Comparison of ENCODE assay signal across 8 mouse cellular contexts in the genomic region with DNA sequence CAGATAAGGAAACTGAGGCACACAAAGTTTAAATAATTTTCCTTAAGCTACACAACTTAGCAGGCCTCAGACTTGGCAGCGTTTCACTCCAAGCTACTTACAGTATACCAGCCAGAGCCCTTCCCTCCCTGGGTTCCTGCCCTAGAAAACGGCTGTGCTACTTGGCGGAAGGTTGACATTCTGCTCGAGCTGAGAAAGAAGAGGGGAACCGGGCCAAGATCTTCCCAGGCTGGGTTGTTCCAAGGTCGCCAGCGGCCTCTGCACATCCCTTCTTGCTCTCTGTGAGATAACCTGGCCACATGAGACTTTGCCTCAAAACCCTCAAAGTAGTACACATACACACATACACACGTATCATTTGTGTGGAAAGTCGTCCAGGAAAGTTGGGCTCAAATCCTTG. TPM values are rescaled to one million over a fixed set of nuclear protein-coding genes. Genes with fewer than 3 reads are reported as not detected.
A peak's percentile ranks its signal among the peaks of the same experiment; 100 is the strongest.
DNase-seq lines count a peak whose midpoint lies in the region; ATAC-seq lines count a peak whose summit lies in the region.

No protein-coding gene starts in this region.

- H3K36me3 ChIP-seq in forebrain, embryonic 14.5 days (ENCODE audit: control insufficient read depth, insufficient read depth, low read length), result no peaks in the 10 kb centered on the region
- H3K36me3 ChIP-seq in midbrain, embryonic 16.5 days (ENCODE audit: control insufficient read depth, insufficient read depth, low read length), result no peaks in the 10 kb centered on the region

- peaks cover 12% of the 10 kb centered on the region for H3K4me1 ChIP-seq in forebrain, embryonic 14.5 days (ENCODE audit: control insufficient read depth, insufficient read depth, low read length)
- peaks cover 28% of the 10 kb centered on the region for H3K4me1 ChIP-seq in midbrain, embryonic 16.5 days (ENCODE audit: control insufficient read depth, insufficient read depth, low read length)

- WGBS in forebrain, embryonic 14.5 days, result 49% methylated on average over 9 of the region's 9 CpGs
- 51% methylated on average over 9 of the region's 9 CpGs for WGBS in midbrain, embryonic 16.5 days

- H3K4me2 ChIP-seq in forebrain, embryonic 14.5 days (ENCODE audit: low read length), result peak overlapping the region; percentile 93
- peak overlapping the region; percentile 65 for H3K4me2 ChIP-seq in midbrain, embryonic 16.5 days (ENCODE audit: low read length)

- no peak for ATAC-seq in forebrain, embryonic 14.5 days
- no peak for ATAC-seq in midbrain, embryonic 16.5 days

- no peak overlapping the region for H3K9ac ChIP-seq in forebrain, embryonic 14.5 days (ENCODE audit: low read length)
- H3K9ac ChIP-seq in midbrain, embryonic 16.5 days (ENCODE audit: low read depth, low read length), result no peak overlapping the region

- H3K4me3 ChIP-seq in forebrain, embryonic 14.5 days (ENCODE audit: low read depth, low read length), result peak overlapping the region; percentile 93; the same call in 1 of the 2 replicates
- no peak overlapping the region for H3K4me3 ChIP-seq in midbrain, embryonic 16.5 days (ENCODE audit: low read depth, low read length)

- no peak overlapping the region for H3K27ac ChIP-seq in forebrain, embryonic 14.5 days (ENCODE audit: low read depth, low read length)
- no peak overlapping the region for H3K27ac ChIP-seq in midbrain, embryonic 16.5 days (ENCODE audit: low read length)

- no peaks in the 10 kb centered on the region for H3K9me3 ChIP-seq in forebrain, embryonic 14.5 days (replicated peaks; ENCODE audit: control insufficient read depth, low read length)
- no peaks in the 10 kb centered on the region for H3K9me3 ChIP-seq in midbrain, embryonic 16.5 days (replicated peaks; ENCODE audit: control insufficient read depth, low read length, poor library complexity, severe bottlenecking)

- intact Hi-C loops in left cerebral cortex, postnatal 4 days (cut with DNase I), result no loop called here

- no peaks in the 10 kb centered on the region for H3K27me3 ChIP-seq in forebrain, embryonic 14.5 days (replicated peaks; ENCODE audit: control insufficient read depth, insufficient read depth, low read length)
- peaks cover 3% of the 10 kb centered on the region; the same call in 1 of the 2 replicates for H3K27me3 ChIP-seq in midbrain, embryonic 16.5 days (ENCODE audit: control insufficient read depth, insufficient read depth, low read depth, low read length)

- peak; percentile 86 to 94 for DNase-seq in adrenal gland, adult (ENCODE audit: inconsistent age in 2 of 2, low spot score in 1 of 2)
- no peak for DNase-seq in adrenal gland, postnatal 4 days (ENCODE audit: low spot score in 2 of 2)
- peak; percentile 88 for DNase-seq in adrenal gland, postnatal 14 days
- peak; percentile 81 for DNase-seq in forebrain, embryonic 14.5 days (ENCODE audit: low spot score)
- DNase-seq in heart, postnatal 4 days, result peak; percentile 82
- peak; percentile 88 for DNase-seq in left cerebral cortex, postnatal 4 days
- DNase-seq in thymus, postnatal 0 days (ENCODE audit: low spot score), result no peak

RNA-seq across cellular contexts. Expression of a gene that starts 1.7 kb away (rescaled TPM):
- total RNA-seq in adrenal gland, postnatal 4 days (2021), result 100 to 1,000 TPM; 137 to 140 TPM
- total RNA-seq in adrenal gland, postnatal 14 days (2021), result 138 and 140 TPM in 2 replicates
- 3.9 and 4.1 TPM in 2 replicates for polyA plus RNA-seq in forebrain, embryonic 14.5 days (2014; fragmentation: Nextera tagmentation; extraction: Ambion mirVana)
- total RNA-seq in heart, postnatal 4 days (2021), result 100 to 1,000 TPM; 104 to 113 TPM
- total RNA-seq in left cerebral cortex, postnatal 4 days (2021), result 10 to 100 TPM; 41.5 to 44.8 TPM
- 3.9 and 4.1 TPM in 2 replicates for polyA plus RNA-seq in midbrain, embryonic 16.5 days (2015; fragmentation: Nextera tagmentation; extraction: Ambion mirVana)
- 6.8 and 9.1 TPM in 2 replicates for polyA plus RNA-seq in thymus, postnatal 0 days (2015; fragmentation: Nextera tagmentation; extraction: Ambion mirVana)

RNA-seq across cellular contexts. Expression of a gene that starts 15.8 kb away (rescaled TPM):
- 10 to 100 TPM; 19.3 to 21.1 TPM for total RNA-seq in adrenal gland, postnatal 4 days (2021)
- 12.8 and 13.0 TPM in 2 replicates for total RNA-seq in adrenal gland, postnatal 14 days (2021)
- polyA plus RNA-seq in forebrain, embryonic 14.5 days (2014; fragmentation: Nextera tagmentation; extraction: Ambion mirVana), result 2.4 and 3.5 TPM in 2 replicates
- 10 to 100 TPM; 16.4 to 21.5 TPM for total RNA-seq in heart, postnatal 4 days (2021)
- 1 to 10 TPM; 5.2 to 7.5 TPM for total RNA-seq in left cerebral cortex, postnatal 4 days (2021)
- polyA plus RNA-seq in midbrain, embryonic 16.5 days (2015; fragmentation: Nextera tagmentation; extraction: Ambion mirVana), result 2.7 and 3.4 TPM in 2 replicates
- 7.3 and 7.8 TPM in 2 replicates for polyA plus RNA-seq in thymus, postnatal 0 days (2015; fragmentation: Nextera tagmentation; extraction: Ambion mirVana)

RNA-seq across cellular contexts. Expression of a gene that starts 32.4 kb away (rescaled TPM):
- total RNA-seq in adrenal gland, postnatal 4 days (2021), result 100 to 1,000 TPM; 106 to 111 TPM
- 61.4 and 82.8 TPM in 2 replicates for total RNA-seq in adrenal gland, postnatal 14 days (2021)
- polyA plus RNA-seq in forebrain, embryonic 14.5 days (2014; fragmentation: Nextera tagmentation; extraction: Ambion mirVana), result 7.6 and 10.5 TPM in 2 replicates
- total RNA-seq in heart, postnatal 4 days (2021), result 10 to 100 TPM; 65.0 to 65.6 TPM
- total RNA-seq in left cerebral cortex, postnatal 4 days (2021), result 100 to 1,000 TPM; 112 to 121 TPM
- polyA plus RNA-seq in midbrain, embryonic 16.5 days (2015; fragmentation: Nextera tagmentation; extraction: Ambion mirVana), result 25.2 and 25.8 TPM in 2 replicates
- polyA plus RNA-seq in thymus, postnatal 0 days (2015; fragmentation: Nextera tagmentation; extraction: Ambion mirVana), result 7.1 and 10.3 TPM in 2 replicates

Comparison
In these comparisons a context has a peak if more than half of its experiments do, and no peak if none do; other contexts are left out.
1. DNase-seq: peak in adrenal gland, adult (2 of 2), adrenal gland, postnatal 14 days (single experiment), forebrain, embryonic 14.5 days (single experiment), heart, postnatal 4 days (single experiment) and left cerebral cortex, postnatal 4 days (single experiment); none in adrenal gland, postnatal 4 days (0 of 2) and thymus, postnatal 0 days (single experiment).